Mouse (Mus musculus) erythroblast, embryonic 14.5 days (primary cell): ENCODE measurements around the gene Lrrc75a.

Source experiments
- GATA1 ChIP-seq: IDR thresholded peaks from 2 replicates; pipeline ENCODE4 v1.6.1; 2012; ENCODE audit warnings: low read length, inconsistent platforms, mixed read lengths
- TAL1 ChIP-seq: IDR thresholded peaks from 3 replicates; pipeline ENCODE4 v1.6.1; 2012; ENCODE audit warnings: low read length, inconsistent platforms, mixed read lengths

DNA sequence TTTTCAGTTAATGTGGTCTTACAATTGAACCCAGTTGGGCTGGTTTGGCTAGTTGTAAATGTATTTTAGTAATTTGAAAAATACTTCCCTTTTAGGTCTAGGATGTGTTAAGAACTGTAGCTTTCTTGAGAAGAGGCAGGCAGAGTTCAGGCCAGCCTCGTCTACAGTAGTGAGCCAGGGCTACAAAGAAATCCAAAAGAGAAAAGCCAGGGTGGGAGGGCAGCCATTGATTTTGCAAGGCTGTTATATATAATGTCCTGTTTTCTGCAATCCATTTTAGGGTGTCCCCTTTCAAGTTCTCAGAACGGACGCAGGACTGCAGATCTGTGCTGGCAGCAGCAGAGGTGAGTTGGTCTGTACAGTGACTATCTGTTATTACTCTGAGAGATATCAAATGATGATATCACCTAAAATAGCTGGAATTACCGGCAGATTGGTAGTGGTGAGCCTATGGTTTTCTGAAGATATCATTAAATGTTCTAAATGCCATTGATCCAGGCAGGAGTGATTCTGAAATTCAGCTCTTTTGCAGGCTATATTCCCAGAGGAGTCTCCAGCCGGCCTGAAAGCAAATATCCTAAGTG is 44.1 kb downstream of the Lrrc75a start:
- TF ChIP-seq GATA1, result no peak
- no peak for TF ChIP-seq TAL1
